Mouse (Mus musculus) liver, adult 2 months (tissue): ENCODE results near the gene Arl15. TPM values are rescaled to one million over a fixed set of nuclear protein-coding genes. Genes with fewer than 3 reads are reported as not detected.

Experiments
- DNase-seq: peaks from one replicate; pipeline ENCODE4 v3.0.0-alpha.2; 2011; ENCODE audit warnings: low read depth, low spot score; ENCODE audit errors: extremely low read depth
- H3K27ac ChIP-seq: fragments of 200-500 bp; replicated peaks from 2 replicates; pipeline ENCODE4 v1.5.1; 2012; ENCODE audit warnings: low read depth, mild to moderate bottlenecking, control low read depth, inconsistent platforms, low read length; ENCODE audit not compliant: insufficient read depth
- H3K27me3 ChIP-seq: fragments of 200-500 bp; 2 replicates; pipeline ENCODE4 v1.6.1; 2012; ENCODE audit warnings: mild to moderate bottlenecking, moderate library complexity, low read length, inconsistent platforms; ENCODE audit not compliant: control insufficient read depth, insufficient read depth
- H3K36me3 ChIP-seq: fragments of 200-500 bp; 2 replicates; pipeline ENCODE4 v1.6.1; 2012; ENCODE audit warnings: low read length, inconsistent platforms; ENCODE audit not compliant: control insufficient read depth, insufficient read depth
- H3K4me1 ChIP-seq: fragments of 200-500 bp; 2 replicates; pipeline ENCODE4 v1.6.1; 2011; ENCODE audit warnings: low read length; ENCODE audit not compliant: control insufficient read depth, insufficient read depth
- H3K4me3 ChIP-seq: fragments of 200-500 bp; 2 replicates; pipeline ENCODE4 v1.5.1; 2011; ENCODE audit warnings: low read depth, mild to moderate bottlenecking, control low read depth, low read length, moderate library complexity; ENCODE audit not compliant: insufficient read depth
- H3K79me2 ChIP-seq: fragments of 200-500 bp; 2 replicates; pipeline ENCODE4 v1.6.1; 2012; ENCODE audit warnings: inconsistent platforms, mild to moderate bottlenecking, low read length, moderate library complexity; ENCODE audit not compliant: control insufficient read depth, insufficient read depth
- H3K9ac ChIP-seq: fragments of 200-500 bp; 2 replicates; pipeline ENCODE4 v1.6.1; 2012; ENCODE audit warnings: low read depth, mild to moderate bottlenecking, control low read depth, inconsistent platforms, low read length
- CTCF ChIP-seq: fragments of 200-500 bp; IDR thresholded peaks from 2 replicates; pipeline ENCODE4 v1.5.1; 2011; ENCODE audit warnings: low read depth, low read length, control low read depth
- POLR2A ChIP-seq: fragments of 200-500 bp; IDR thresholded peaks from 2 replicates; pipeline ENCODE4 v1.6.1; 2011; ENCODE audit warnings: low read length, control low read depth; ENCODE audit not compliant: insufficient read depth; ENCODE audit errors: extremely low read depth
- WGBS: fragments of 180-500 bp; shearing (Covaris S2); methylation state at CpG from one replicate; pipeline ENCODE4 v1.1.7; 2018; 5-methylcytosine and 5-hydroxymethylcytosine counted together
- polyA plus RNA-seq: library from polyadenylated mRNA; depleted of rRNA; stranded (reverse); fragments of >200 nt; gene quantifications from 2 replicates; pipeline ENCODE4 v1.2.3, GENCODE M21; 2012
- total RNA-seq: library from RNA; depleted of rRNA; stranded (reverse); fragments of >200 nt; gene quantifications from 2 replicates; pipeline ENCODE4 v1.2.3, GENCODE M21; 2014

Arl15 gene
- total and polyA plus RNA-seq, 2 experiments, result 1.9 to 6.5 TPM

DNA sequence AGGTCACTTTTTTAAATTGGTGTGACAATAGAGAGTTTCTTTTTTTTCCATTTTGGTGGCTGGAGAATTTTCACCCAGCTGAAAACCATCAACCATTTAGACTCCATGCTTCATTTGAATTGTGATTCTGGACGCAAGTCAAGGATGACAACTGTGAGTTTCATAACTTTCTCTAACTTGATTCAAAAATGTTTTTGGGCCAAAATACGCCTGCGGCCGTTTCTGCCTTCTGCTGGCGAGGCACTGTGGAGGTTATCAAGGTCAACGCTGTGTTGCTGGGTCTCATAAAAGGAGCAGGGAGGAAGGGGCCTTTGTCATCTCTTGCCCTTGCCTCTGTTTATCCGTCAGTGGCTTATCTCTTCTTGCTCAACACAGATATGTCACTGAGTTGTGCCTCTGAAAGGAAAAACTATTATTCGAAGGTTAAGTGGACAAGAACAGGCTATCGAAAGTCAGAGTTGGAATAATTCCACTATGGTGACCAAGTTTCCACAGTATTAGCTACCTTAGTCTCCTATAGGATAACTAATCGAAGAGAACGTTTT lies 106.8 kb downstream of the Arl15 start:
- peaks cover 3% of the 10 kb centered on the region; the same call in 1 of the 2 replicates for H3K79me2 ChIP-seq
- 31% methylated on average over 11 of the region's 11 CpGs for WGBS
- no peaks in the 10 kb centered on the region for H3K27me3 ChIP-seq
- TF ChIP-seq CTCF (no peak), POLR2A (no peak)
- H3K4me3 ChIP-seq, result no peak overlapping the region
- no peak overlapping the region for H3K27ac ChIP-seq
- peak; percentile 71 for DNase-seq
- H3K9ac ChIP-seq, result no peak overlapping the region
- no peaks in the 10 kb centered on the region for H3K36me3 ChIP-seq
- peaks cover 4% of the 10 kb centered on the region for H3K4me1 ChIP-seq

- TF ChIP-seq CTCF (no peak), POLR2A (no peak)
- no peak for DNase-seq
- H3K79me2 ChIP-seq, result peaks cover 7% of the 10 kb centered on the region; the same call in 1 of the 2 replicates
- WGBS, result 57% methylated on average over 6 of the region's 6 CpGs
- no peaks in the 10 kb centered on the region for H3K27me3 ChIP-seq
- no peak overlapping the region for H3K27ac ChIP-seq
- peaks cover 4% of the 10 kb centered on the region for H3K4me1 ChIP-seq
- no peak overlapping the region for H3K4me3 ChIP-seq
- H3K9ac ChIP-seq, result no peak overlapping the region
- H3K36me3 ChIP-seq, result no peaks in the 10 kb centered on the region
These were observed 109.0 kb downstream of the Arl15 start for GRCm38 (mm10) chr13:113903255-113903654.

DNA sequence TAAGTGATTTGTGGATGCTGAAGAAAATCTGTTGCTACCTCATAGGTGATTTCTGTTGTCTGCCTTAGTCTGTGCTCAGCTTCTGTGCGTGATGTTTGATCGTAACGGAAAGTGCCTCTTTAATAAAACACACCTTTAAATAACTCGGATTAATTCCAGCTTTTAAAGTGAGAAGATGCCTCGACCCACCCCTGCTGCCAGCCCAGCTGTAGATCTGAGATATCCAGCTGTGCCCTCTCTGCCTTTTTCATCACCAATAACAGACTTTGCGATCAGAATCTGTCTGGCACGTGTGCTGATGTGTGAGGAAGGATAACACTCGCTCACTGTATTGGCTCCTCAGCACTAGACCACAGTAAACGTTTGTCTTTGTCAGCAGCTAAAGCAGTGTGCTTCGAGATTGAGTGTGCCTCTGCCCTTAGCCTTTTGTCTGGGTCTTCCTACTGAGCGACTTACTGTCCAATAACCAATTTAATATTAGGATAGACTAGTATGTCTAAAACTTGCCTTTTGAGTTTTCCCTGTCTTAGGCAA lies 117.7 kb downstream of the Arl15 start:
- no peak overlapping the region for H3K27ac ChIP-seq
- peaks cover 12% of the 10 kb centered on the region; the same call in 1 of the 2 replicates for H3K36me3 ChIP-seq
- H3K27me3 ChIP-seq, result no peaks in the 10 kb centered on the region
- H3K79me2 ChIP-seq, result peaks cover 9% of the 10 kb centered on the region; the same call in 1 of the 2 replicates
- TF ChIP-seq POLR2A (no peak), CTCF (no peak)
- 77% methylated on average over 11 of the region's 11 CpGs for WGBS
- DNase-seq, result no peak
- no peak overlapping the region for H3K9ac ChIP-seq
- H3K4me3 ChIP-seq, result no peak overlapping the region
- H3K4me1 ChIP-seq, result no peaks in the 10 kb centered on the region

DNA sequence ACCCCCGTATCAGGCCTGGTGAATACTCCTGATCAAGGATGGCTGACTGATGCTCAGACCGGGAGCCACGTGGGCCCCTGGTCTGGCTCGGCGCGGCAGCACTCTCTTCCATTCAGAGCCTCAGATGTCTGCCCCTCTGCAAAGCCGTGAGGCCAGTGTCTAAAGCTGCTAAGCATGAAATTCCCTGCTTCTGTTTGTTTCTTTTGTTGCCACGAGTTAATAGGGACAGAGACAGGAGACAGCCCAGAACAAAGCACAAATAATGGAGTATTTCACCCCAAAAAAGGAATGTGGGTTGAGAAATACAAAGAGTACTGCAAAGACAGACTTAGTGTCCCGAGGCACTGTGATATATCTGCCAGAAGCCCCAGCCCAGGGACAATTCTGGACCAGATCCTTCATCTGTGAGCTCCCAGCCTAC lies 120.3 kb downstream of the Arl15 start:
- H3K79me2 ChIP-seq, result peaks cover 5% of the 10 kb centered on the region; the same call in 1 of the 2 replicates
- no peak overlapping the region for H3K27ac ChIP-seq
- H3K36me3 ChIP-seq, result peaks cover 10% of the 10 kb centered on the region; the same call in 1 of the 2 replicates
- WGBS, result 78% methylated on average over 9 of the region's 9 CpGs
- H3K27me3 ChIP-seq, result no peaks in the 10 kb centered on the region
- no peak for TF ChIP-seq POLR2A
- no peak for TF ChIP-seq CTCF
- no peak overlapping the region for H3K9ac ChIP-seq
- H3K4me3 ChIP-seq, result no peak overlapping the region
- no peaks in the 10 kb centered on the region for H3K4me1 ChIP-seq
- no peak for DNase-seq

DNA sequence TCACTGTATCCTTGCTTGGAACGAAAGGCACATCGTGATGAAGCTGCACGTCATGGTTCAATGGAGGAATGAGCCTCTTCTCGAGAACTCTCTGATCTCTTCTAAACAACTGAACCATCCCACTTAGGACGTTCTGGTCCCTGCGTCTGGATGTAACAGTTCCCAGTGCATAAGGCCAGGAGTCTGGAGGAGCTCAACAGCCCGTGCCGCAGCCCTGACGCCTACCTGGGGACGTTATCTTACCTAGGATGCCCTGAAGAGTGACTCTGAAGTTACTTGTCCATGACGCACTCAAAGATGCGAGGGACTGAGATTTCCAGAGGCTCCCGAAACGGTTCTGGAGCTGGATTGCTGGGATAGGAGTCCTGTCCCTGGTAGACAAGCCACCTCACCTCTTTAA lies 121.4 kb downstream of the Arl15 start:
- Histone ChIP-seq H3K4me3 (no peak overlapping the region), H3K27me3 (no peaks in the 10 kb centered on the region), H3K27ac (no peak overlapping the region), H3K36me3 (peaks cover 10% of the 10 kb centered on the region; the same call in 1 of the 2 replicates), H3K79me2 (peaks cover 5% of the 10 kb centered on the region; the same call in 1 of the 2 replicates), H3K4me1 (no peaks in the 10 kb centered on the region), H3K9ac (no peak overlapping the region)
- 97% methylated on average over 14 of the region's 14 CpGs for WGBS
- TF ChIP-seq CTCF (no peak), POLR2A (no peak)
- DNase-seq, result no peak

- no peaks in the 10 kb centered on the region for H3K4me1 ChIP-seq
- no peak for TF ChIP-seq POLR2A
- no peak for TF ChIP-seq CTCF
- H3K36me3 ChIP-seq, result peaks cover 10% of the 10 kb centered on the region; the same call in 1 of the 2 replicates
- no peak overlapping the region for H3K9ac ChIP-seq
- 96% methylated on average over 5 of the region's 5 CpGs for WGBS
- DNase-seq, result no peak
- H3K4me3 ChIP-seq, result no peak overlapping the region
- no peaks in the 10 kb centered on the region for H3K27me3 ChIP-seq
- peaks cover 5% of the 10 kb centered on the region; the same call in 1 of the 2 replicates for H3K79me2 ChIP-seq
- H3K27ac ChIP-seq, result no peak overlapping the region
These were observed 122.5 kb downstream of the Arl15 start for GRCm38 (mm10) chr13:113916761-113917160.
